Mouse (Mus musculus): ENCODE results near the gene Epsti1. TPM values are rescaled to one million over a fixed set of nuclear protein-coding genes. Genes with fewer than 3 reads are reported as not detected.
"Not testable (repeated sequence)": the region's sequence is repeated elsewhere in the genome, so short reads cannot be mapped to it uniquely, and the experiment has no call there.

The Epsti1 gene
- polyA plus RNA-seq (2015; fragmentation: Nextera tagmentation; extraction: Ambion mirVana): 0.27 and 0.41 TPM in 2 replicates

GRCm38 (mm10) chr14:77904171-77904762 is at the start of gene Epsti1:
TSS of gene Epsti1 (plus strand) at chr14:77904239.
- Histone ChIP-seq H3K9me3 (no peaks in the 10 kb centered on the region), H3K4me2 (no peak within 1 kb of the TSS), H3K27ac (replicated peaks) (no peak within 1 kb of the TSS), H3K4me1 (replicated peaks) (no peaks in the 10 kb centered on the region), H3K36me3 (no peaks in the 10 kb centered on the region), H3K27me3 (no peaks in the 10 kb centered on the region), H3K9ac (no peak within 1 kb of the TSS), H3K4me3 (no peak within 1 kb of the TSS)
- 62% methylated on average over 15 of the region's 15 CpGs for WGBS
- no peak for ATAC-seq (ENCODE audit: low read depth)

GRCm38 (mm10) chr14:77859894-77860293 is 44.1 kb upstream of the Epsti1 start:
- WGBS: 91% methylated on average over 1 of the region's 1 CpGs
- Histone ChIP-seq H3K9ac (no peak overlapping the region), H3K4me2 (no peak overlapping the region)

GRCm38 (mm10) chr14:77860841-77861560 is 43.0 kb upstream of the Epsti1 start:
- Histone ChIP-seq H3K27me3 (no peaks in the 10 kb centered on the region), H3K4me2 (no peak overlapping the region), H3K9ac (no peak overlapping the region), H3K27ac (replicated peaks) (no peak overlapping the region), H3K4me3 (no peak overlapping the region), H3K36me3 (no peaks in the 10 kb centered on the region), H3K4me1 (replicated peaks) (no peaks in the 10 kb centered on the region; the same call in 1 of the 2 replicates), H3K9me3 (no peaks in the 10 kb centered on the region)
- ATAC-seq (ENCODE audit: low read depth): no peak
- WGBS: 56% methylated on average over 5 of the region's 5 CpGs

More at GRCm38 (mm10) chr14:77859894-77860293, 44.1 kb upstream of the Epsti1 start:
- H3K9me3 ChIP-seq: no peaks in the 10 kb centered on the region
- H3K36me3 ChIP-seq: no peaks in the 10 kb centered on the region
- H3K4me1 ChIP-seq (replicated peaks): no peaks in the 10 kb centered on the region; the same call in 1 of the 2 replicates
- H3K27me3 ChIP-seq: no peaks in the 10 kb centered on the region
- ATAC-seq (ENCODE audit: low read depth): no peak
- H3K4me3 ChIP-seq: no peak overlapping the region
- no peak overlapping the region for H3K27ac ChIP-seq (replicated peaks)

- Histone ChIP-seq H3K4me1 (replicated peaks) (no peaks in the 10 kb centered on the region; the same call in 1 of the 2 replicates), H3K9me3 (no peaks in the 10 kb centered on the region), H3K4me3 (no peak overlapping the region), H3K27ac (replicated peaks) (no peak overlapping the region), H3K4me2 (no peak overlapping the region), H3K27me3 (no peaks in the 10 kb centered on the region), H3K36me3 (no peaks in the 10 kb centered on the region), H3K9ac (no peak overlapping the region)
- ATAC-seq (ENCODE audit: low read depth): no peak
- 78% methylated on average over 3 of the region's 3 CpGs for WGBS
Measured at GRCm38 (mm10) chr14:77864051-77864450, 40.0 kb upstream of the Epsti1 start.

- H3K9me3 ChIP-seq: no peaks in the 10 kb centered on the region
- no peak for ATAC-seq (ENCODE audit: low read depth)
- 92% methylated on average over 6 of the region's 6 CpGs for WGBS
- no peak overlapping the region for H3K9ac ChIP-seq
- H3K4me2 ChIP-seq: no peak overlapping the region
- H3K27me3 ChIP-seq: no peaks in the 10 kb centered on the region
- H3K27ac ChIP-seq (replicated peaks): no peak overlapping the region
- no peaks in the 10 kb centered on the region; the same call in 1 of the 2 replicates for H3K4me1 ChIP-seq (replicated peaks)
- no peak overlapping the region for H3K4me3 ChIP-seq
- no peaks in the 10 kb centered on the region for H3K36me3 ChIP-seq
Measured at GRCm38 (mm10) chr14:77864510-77864909, 39.5 kb upstream of the Epsti1 start.

- Histone ChIP-seq H3K4me2 (no peak overlapping the region), H3K4me1 (replicated peaks) (no peaks in the 10 kb centered on the region; the same call in 1 of the 2 replicates), H3K9ac (no peak overlapping the region), H3K9me3 (no peaks in the 10 kb centered on the region), H3K27me3 (no peaks in the 10 kb centered on the region), H3K4me3 (no peak overlapping the region), H3K36me3 (no peaks in the 10 kb centered on the region), H3K27ac (replicated peaks) (no peak overlapping the region)
- 94% methylated on average over 5 of the region's 5 CpGs for WGBS
- ATAC-seq (ENCODE audit: low read depth): no peak
Measured at GRCm38 (mm10) chr14:77867601-77868000, 36.4 kb upstream of the Epsti1 start.

- no peak overlapping the region for H3K27ac ChIP-seq (replicated peaks)
- 91% methylated on average over 3 of the region's 3 CpGs for WGBS
- H3K9ac ChIP-seq: no peak overlapping the region
- no peak for ATAC-seq (ENCODE audit: low read depth)
- H3K36me3 ChIP-seq: no peaks in the 10 kb centered on the region
- H3K4me1 ChIP-seq (replicated peaks): peaks cover 14% of the 10 kb centered on the region
- H3K9me3 ChIP-seq: no peaks in the 10 kb centered on the region
- no peaks in the 10 kb centered on the region for H3K27me3 ChIP-seq
- no peak overlapping the region for H3K4me3 ChIP-seq
- H3K4me2 ChIP-seq: no peak overlapping the region
Measured at GRCm38 (mm10) chr14:77870926-77871325, 33.1 kb upstream of the Epsti1 start.

- H3K9ac ChIP-seq: no peak overlapping the region
- H3K4me1 ChIP-seq (replicated peaks): peaks cover 14% of the 10 kb centered on the region
- H3K9me3 ChIP-seq: no peaks in the 10 kb centered on the region
- no peak overlapping the region for H3K4me2 ChIP-seq
- H3K27me3 ChIP-seq: no peaks in the 10 kb centered on the region
- no peak overlapping the region for H3K4me3 ChIP-seq
- 94% methylated on average over 6 of the region's 6 CpGs for WGBS
- no peaks in the 10 kb centered on the region for H3K36me3 ChIP-seq
- H3K27ac ChIP-seq (replicated peaks): no peak overlapping the region
- no peak for ATAC-seq (ENCODE audit: low read depth)
Measured at GRCm38 (mm10) chr14:77871380-77871975, 32.6 kb upstream of the Epsti1 start.

GRCm38 (mm10) chr14:77874304-77875241 is 29.5 kb upstream of the Epsti1 start, which contains the start of gene Dnajc15:
TSS of gene Dnajc15 (minus strand) at chr14:77875125.
- peak within 1 kb of the TSS; percentile 87 for H3K4me2 ChIP-seq
- H3K36me3 ChIP-seq: no peaks in the 10 kb centered on the region
- H3K9me3 ChIP-seq: no peaks in the 10 kb centered on the region
- H3K27me3 ChIP-seq: no peaks in the 10 kb centered on the region
- 2% methylated on average over 44 of the region's 44 CpGs for WGBS
- peaks cover 14% of the 10 kb centered on the region for H3K4me1 ChIP-seq (replicated peaks)
- H3K9ac ChIP-seq: peak within 1 kb of the TSS; percentile 84
- H3K27ac ChIP-seq (replicated peaks): no peak within 1 kb of the TSS
- H3K4me3 ChIP-seq: peak within 1 kb of the TSS; percentile 83
- peak; percentile 81 for ATAC-seq (ENCODE audit: low read depth)

GRCm38 (mm10) chr14:77876199-77876598 is 27.8 kb upstream of the Epsti1 start:
- no peak; the same call in 1 of the 2 replicates for ATAC-seq (ENCODE audit: low read depth)
- no peaks in the 10 kb centered on the region for H3K9me3 ChIP-seq
- 46% methylated on average over 1 of the region's 1 CpGs for WGBS

GRCm38 (mm10) chr14:77877876-77878275 is 26.2 kb upstream of the Epsti1 start:
- H3K27ac ChIP-seq (replicated peaks); H3K4me3 ChIP-seq; H3K27me3 ChIP-seq; H3K9me3 ChIP-seq; H3K4me2 ChIP-seq; H3K36me3 ChIP-seq; H3K9ac ChIP-seq; ATAC-seq (ENCODE audit: low read depth): not testable (repeated sequence)
- H3K4me1 ChIP-seq (replicated peaks): peaks cover 14% of the 10 kb centered on the region
- 84% methylated on average over 2 of the region's 2 CpGs for WGBS

More at GRCm38 (mm10) chr14:77876199-77876598, 27.8 kb upstream of the Epsti1 start:
- H3K4me1 ChIP-seq (replicated peaks): peaks cover 14% of the 10 kb centered on the region
- no peak overlapping the region for H3K4me2 ChIP-seq
- H3K27me3 ChIP-seq: no peaks in the 10 kb centered on the region
- H3K36me3 ChIP-seq: no peaks in the 10 kb centered on the region
- H3K27ac ChIP-seq (replicated peaks): no peak overlapping the region
- no peak overlapping the region for H3K4me3 ChIP-seq
- H3K9ac ChIP-seq: no peak overlapping the region

All from neural tube, embryonic 13.5 days (tissue).